Mouse (Mus musculus) hindbrain, embryonic 12.5 days (tissue): ENCODE data around the gene Eif2s2. TPM values are rescaled to one million over a fixed set of nuclear protein-coding genes. Genes with fewer than 3 reads are reported as not detected.

Experiments
- ATAC-seq: fragments of 200-750 bp; cut with Nextera tagmentation; 2 replicates; pipeline ENCODE4 v1.8.0; 2017; ENCODE audit warnings: moderate TSS enrichment; ENCODE audit not compliant: low FRiP score
- H3K27ac ChIP-seq: fragments of 300-500 bp; sonication (generic); 2 replicates; pipeline ENCODE4 v1.5.1; 2016; ENCODE audit warnings: mild to moderate bottlenecking
- H3K27me3 ChIP-seq: fragments of 300-500 bp; sonication (generic); 2 replicates; pipeline ENCODE4 v1.6.1; 2016; ENCODE audit warnings: mild to moderate bottlenecking
- H3K36me3 ChIP-seq: fragments of 300-500 bp; sonication (generic); 2 replicates; pipeline ENCODE4 v1.6.1; 2016; ENCODE audit warnings: mild to moderate bottlenecking
- H3K4me1 ChIP-seq: fragments of 300-500 bp; sonication (generic); 2 replicates; pipeline ENCODE4 v1.6.1; 2016
- H3K4me2 ChIP-seq: fragments of 300-500 bp; sonication (generic); replicated peaks from 2 replicates; pipeline ENCODE4 v1.6.1; 2016; ENCODE audit warnings: mild to moderate bottlenecking
- H3K4me3 ChIP-seq: fragments of 300-500 bp; sonication (generic); 2 replicates; pipeline ENCODE4 v1.5.1; 2016; ENCODE audit warnings: mild to moderate bottlenecking
- H3K9ac ChIP-seq: fragments of 300-500 bp; sonication (generic); 2 replicates; pipeline ENCODE4 v1.6.1; 2016; ENCODE audit warnings: mild to moderate bottlenecking, moderate library complexity
- H3K9me3 ChIP-seq: fragments of 300-500 bp; sonication (generic); replicated peaks from 2 replicates; pipeline ENCODE4 v1.6.1; 2016; ENCODE audit warnings: mild to moderate bottlenecking
- WGBS: fragments of 180-500 bp; shearing (Covaris S2); methylation state at CpG from one replicate; pipeline ENCODE4 v1.1.7; 2016; 5-methylcytosine and 5-hydroxymethylcytosine counted together
- polyA plus RNA-seq: library from polyadenylated mRNA; unstranded; fragments of >200 nt; fragmentation: Nextera tagmentation; extraction: Ambion mirVana; gene quantifications from 2 replicates; pipeline ENCODE4 v1.2.1, GENCODE M21; 2016

Gene Eif2s2
- polyA plus RNA-seq, 1 experiment from 2014 or later: 93.1 TPM

DNA sequence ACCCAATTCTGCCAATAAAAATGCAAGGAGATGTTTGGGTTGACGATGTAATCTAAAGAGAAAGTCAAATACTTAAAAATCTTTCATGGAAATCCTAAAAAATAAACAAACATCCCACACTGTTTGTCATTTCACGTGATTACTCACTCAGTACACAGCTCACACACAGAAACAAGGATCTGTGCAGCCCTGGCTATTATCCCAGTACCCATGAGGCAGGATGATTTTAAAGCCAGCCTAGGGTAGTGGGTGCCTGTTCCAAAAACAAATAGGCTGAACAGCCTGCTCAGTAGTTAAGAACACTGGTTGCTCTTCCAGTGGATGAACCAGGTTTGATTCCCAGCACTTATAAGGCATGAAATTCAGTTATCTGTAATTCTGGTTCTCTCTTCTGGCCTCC lies 16.1 kb downstream of the Eif2s2 start:
- WGBS: 95% methylated on average over 2 of the region's 2 CpGs

DNA sequence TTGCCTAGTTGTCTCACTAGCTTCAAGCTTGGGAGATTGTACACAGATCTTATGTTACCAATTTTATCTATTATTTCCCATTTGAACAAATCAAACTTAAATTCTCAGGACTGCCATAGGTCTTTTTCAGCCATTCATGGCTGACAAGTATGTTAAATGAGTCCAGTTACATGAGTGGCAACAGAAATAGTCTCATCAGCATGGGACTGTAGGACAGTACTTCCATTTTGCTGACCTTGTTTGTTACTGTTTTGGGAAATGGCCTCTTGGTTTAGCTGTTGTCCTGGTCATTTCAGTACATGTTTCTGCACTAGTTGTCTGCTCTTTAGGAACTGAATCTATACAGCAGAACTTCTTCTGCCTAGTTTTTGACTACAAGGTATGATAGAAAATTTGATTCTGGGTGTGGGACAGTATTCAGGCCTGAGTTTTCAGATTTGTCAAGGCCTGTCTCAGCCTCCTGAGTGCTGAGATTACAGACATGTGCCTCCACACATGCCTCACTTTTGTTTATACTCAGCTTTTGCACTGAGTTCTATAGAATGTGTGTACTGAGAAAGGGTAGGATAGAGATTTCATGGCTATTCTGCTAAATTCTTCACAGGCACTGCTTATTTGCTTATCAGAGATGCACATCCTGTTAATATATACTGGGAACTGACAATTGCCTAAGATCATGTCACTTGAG lies 22.6 kb downstream of the Eif2s2 start:
- Histone ChIP-seq H3K9ac (no peak overlapping the region), H3K27ac (no peak overlapping the region), H3K36me3 (peaks cover 80% of the 10 kb centered on the region), H3K9me3 (no peaks in the 10 kb centered on the region), H3K4me2 (no peak overlapping the region), H3K27me3 (no peaks in the 10 kb centered on the region), H3K4me3 (no peak overlapping the region), H3K4me1 (no peaks in the 10 kb centered on the region)
- no peak for ATAC-seq

More for the DNA sequence above, 16.1 kb downstream of the Eif2s2 start:
- Histone ChIP-seq H3K4me2 (no peak overlapping the region), H3K36me3 (peaks cover 52% of the 10 kb centered on the region), H3K27ac (no peak overlapping the region), H3K4me1 (no peaks in the 10 kb centered on the region), H3K27me3 (no peaks in the 10 kb centered on the region), H3K9me3 (no peaks in the 10 kb centered on the region), H3K4me3 (no peak overlapping the region), H3K9ac (no peak overlapping the region)
- ATAC-seq: no peak

DNA sequence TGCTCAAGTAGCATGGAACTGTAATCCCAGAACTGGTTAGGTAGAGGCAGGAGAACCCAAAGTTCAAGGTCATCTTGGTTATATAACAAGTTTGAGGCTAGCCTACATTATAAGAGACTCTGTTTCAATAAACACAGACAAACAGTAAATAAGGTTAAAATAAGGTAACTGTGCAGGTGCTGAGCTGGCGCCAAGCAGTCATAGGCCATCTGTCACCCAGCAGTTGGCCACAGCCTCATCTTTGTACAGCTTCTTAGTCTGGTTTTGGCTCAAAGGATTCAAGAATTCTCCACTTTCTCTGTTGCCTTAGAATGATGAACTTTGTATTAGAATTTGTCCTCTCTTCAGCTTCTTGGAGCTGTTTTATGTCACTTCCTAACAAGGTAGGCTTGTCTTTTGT lies 24.6 kb downstream of the Eif2s2 start:
- 95% methylated on average over 1 of the region's 1 CpGs for WGBS
- Histone ChIP-seq H3K9me3 (no peaks in the 10 kb centered on the region), H3K27me3 (no peaks in the 10 kb centered on the region), H3K4me3 (no peak overlapping the region), H3K9ac (no peak overlapping the region), H3K4me2 (no peak overlapping the region), H3K36me3 (peaks cover 86% of the 10 kb centered on the region), H3K4me1 (no peaks in the 10 kb centered on the region), H3K27ac (no peak overlapping the region)
- ATAC-seq: no peak

DNA sequence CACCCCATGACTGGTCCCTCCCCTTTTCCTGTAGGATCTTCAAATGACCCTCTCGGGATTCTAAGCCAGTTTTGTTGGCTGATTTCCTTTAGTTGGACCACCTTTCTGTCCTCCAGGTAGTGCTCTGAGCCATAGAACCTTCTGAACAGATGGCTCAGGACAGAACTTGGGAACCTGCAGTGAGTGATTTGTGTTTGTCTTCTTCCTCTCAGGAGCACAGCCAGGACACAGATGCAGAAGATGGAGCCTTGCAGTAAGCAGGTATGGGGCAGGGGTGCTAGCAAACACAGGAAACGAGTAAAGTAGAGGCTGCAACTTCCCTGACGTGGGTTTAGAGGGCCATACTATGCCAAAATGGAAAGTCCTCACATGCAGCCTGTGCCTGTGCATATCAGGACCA lies 27.0 kb downstream of the Eif2s2 start:
- 78% methylated on average over 3 of the region's 3 CpGs for WGBS
- H3K36me3 ChIP-seq: peaks cover 85% of the 10 kb centered on the region

DNA sequence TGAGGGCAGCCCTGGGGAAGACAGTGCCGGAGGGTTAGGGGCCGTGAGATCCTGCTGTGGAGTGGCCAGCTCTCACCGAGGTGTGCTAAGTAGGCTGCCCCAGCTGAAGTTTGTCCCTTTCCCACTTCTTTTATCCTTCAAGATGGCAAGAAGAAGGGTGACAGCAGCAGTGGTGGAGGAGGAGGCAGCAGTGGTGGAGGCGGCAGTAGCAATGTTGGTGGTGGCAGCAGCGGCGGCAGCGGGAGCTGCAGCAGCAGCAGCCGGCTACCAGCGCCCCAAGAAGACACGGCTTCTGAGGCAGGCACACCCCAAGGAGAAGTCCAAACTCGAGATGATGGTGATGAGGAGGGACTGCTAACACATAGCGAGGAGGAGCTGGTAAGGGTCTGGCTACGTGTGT lies 29.1 kb downstream of the Eif2s2 start:
- Histone ChIP-seq H3K4me2 (no peak overlapping the region), H3K4me3 (no peak overlapping the region), H3K9me3 (no peaks in the 10 kb centered on the region), H3K4me1 (no peaks in the 10 kb centered on the region), H3K36me3 (peaks cover 79% of the 10 kb centered on the region), H3K27me3 (no peaks in the 10 kb centered on the region), H3K9ac (no peak overlapping the region), H3K27ac (no peak overlapping the region)
- 94% methylated on average over 13 of the region's 13 CpGs for WGBS
- ATAC-seq: no peak

More for the DNA sequence above, 27.0 kb downstream of the Eif2s2 start:
- H3K4me3 ChIP-seq: no peak overlapping the region
- ATAC-seq: no peak
- no peaks in the 10 kb centered on the region for H3K4me1 ChIP-seq
- H3K27me3 ChIP-seq: no peaks in the 10 kb centered on the region
- no peak overlapping the region for H3K27ac ChIP-seq
- H3K9me3 ChIP-seq: no peaks in the 10 kb centered on the region
- H3K9ac ChIP-seq: no peak overlapping the region
- no peak overlapping the region for H3K4me2 ChIP-seq

DNA sequence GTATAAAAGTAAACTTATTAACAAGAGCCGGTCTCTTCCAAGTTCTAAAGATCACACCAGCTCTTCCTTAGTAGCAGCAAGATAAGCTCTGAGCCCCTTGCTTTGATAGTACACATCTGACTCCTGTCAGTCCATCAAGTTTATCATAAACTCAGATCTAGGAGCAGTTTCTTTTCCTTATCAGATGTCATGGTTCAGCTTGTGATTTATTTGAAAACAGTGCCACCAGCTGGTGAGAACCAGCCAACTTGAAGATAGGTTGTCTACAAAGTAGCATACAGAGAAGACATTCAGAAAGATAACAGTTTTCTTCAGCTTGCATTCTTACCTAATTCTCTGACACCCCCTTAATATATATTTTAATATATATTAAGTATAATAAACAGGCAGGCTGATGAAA lies 37.4 kb downstream of the Eif2s2 start:
- 0 out of 2 replicates have a peak, but pooled peaks cover 6% of the 10 kb centered on the region for H3K4me1 ChIP-seq
- H3K4me3 ChIP-seq: no peak overlapping the region
- H3K9ac ChIP-seq: no peak overlapping the region
- H3K4me2 ChIP-seq: no peak overlapping the region
- no peak for ATAC-seq
- no peaks in the 10 kb centered on the region for H3K9me3 ChIP-seq
- H3K36me3 ChIP-seq: peaks cover 28% of the 10 kb centered on the region
- WGBS: 90% methylated on average over 1 of the region's 1 CpGs
- H3K27ac ChIP-seq: no peak overlapping the region
- H3K27me3 ChIP-seq: no peaks in the 10 kb centered on the region

DNA sequence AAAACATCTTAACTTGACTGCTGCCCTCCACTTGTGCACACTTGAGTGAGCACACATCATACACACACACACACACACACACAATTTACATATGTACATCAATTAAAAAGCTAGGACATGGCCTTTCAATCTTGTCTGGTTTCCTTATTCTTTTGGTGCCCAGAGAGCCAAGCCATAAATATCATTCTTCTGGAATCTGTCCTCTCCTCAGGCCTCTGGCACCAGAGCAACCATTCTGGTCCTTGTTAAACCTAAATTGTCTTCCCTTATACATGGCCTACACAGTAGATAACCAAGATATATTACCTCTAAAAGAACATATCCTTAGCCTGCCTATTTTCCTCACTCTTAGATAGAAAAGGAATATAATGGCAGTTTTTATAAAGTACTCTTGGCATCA lies 44.6 kb downstream of the Eif2s2 start:
- Histone ChIP-seq H3K4me2 (no peak overlapping the region), H3K36me3 (no peaks in the 10 kb centered on the region), H3K9me3 (no peaks in the 10 kb centered on the region), H3K9ac (no peak overlapping the region), H3K4me1 (no peaks in the 10 kb centered on the region), H3K27me3 (no peaks in the 10 kb centered on the region), H3K4me3 (no peak overlapping the region), H3K27ac (no peak overlapping the region; the same call in 1 of the 2 replicates)
- no peak for ATAC-seq

DNA sequence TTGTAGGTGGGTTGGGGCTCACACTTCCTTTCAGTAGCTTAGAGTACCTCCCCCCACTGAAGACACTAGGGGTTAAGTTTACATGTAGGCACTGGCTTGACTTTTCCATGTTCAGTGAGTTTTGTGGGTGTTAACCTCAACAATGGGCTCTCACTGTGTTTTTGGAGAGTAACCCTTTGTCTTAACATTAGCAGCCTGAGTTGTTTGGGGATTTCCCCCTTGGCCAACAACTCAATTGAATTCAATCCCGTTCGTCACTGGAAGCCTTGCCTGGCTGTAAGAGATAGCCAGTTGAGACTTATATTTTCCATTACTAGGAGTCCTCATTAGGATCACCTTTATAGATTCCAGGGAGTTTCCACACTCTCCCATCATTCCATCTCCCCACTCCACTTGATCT lies 56.2 kb downstream of the Eif2s2 start:
- Histone ChIP-seq H3K9ac (no peak overlapping the region), H3K9me3 (peaks cover 20% of the 10 kb centered on the region; the same call in 1 of the 2 replicates), H3K27ac (no peak overlapping the region), H3K4me1 (peaks cover 4% of the 10 kb centered on the region), H3K4me3 (no peak overlapping the region), H3K4me2 (no peak overlapping the region), H3K27me3 (no peaks in the 10 kb centered on the region), H3K36me3 (peaks cover 5% of the 10 kb centered on the region; the same call in 1 of the 2 replicates)
- WGBS: 94% methylated on average over 2 of the region's 2 CpGs
- no peak for ATAC-seq

DNA sequence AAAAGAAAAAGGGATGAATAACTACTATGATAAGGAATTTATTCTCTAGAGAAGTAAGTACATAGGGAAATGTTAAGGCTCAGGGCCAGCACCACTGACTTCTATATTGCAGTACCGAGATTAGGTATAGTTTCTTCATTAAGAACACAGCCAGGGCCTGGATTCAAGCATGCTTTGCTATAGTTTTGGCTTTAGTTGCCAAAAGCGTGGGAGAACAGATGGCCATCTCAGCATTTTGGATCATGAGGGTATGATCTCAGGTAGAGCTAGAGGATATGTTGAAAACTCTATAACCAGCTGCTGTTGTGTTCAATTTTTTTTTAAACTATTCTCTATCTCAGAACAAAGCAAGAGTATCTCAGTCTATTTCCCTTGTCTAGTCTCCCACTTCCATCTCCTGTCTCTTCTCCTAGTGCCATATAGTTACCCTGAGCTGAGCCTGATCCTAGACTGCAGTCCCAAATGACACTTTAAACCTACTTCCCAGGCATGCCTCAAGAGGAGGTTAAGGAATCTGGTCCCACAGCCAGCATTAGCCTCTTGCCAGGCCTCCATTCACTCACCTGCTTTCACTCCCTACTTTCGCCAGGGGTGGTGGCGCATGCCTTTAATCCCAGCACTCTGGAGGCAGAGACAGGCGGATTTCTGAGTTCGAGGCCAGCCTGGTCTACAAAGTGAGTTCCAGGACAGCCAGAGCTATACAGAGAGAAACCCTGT lies 58.4 kb downstream of the Eif2s2 start:
- Histone ChIP-seq H3K36me3 (peaks cover 5% of the 10 kb centered on the region; the same call in 1 of the 2 replicates), H3K4me3 (no peak overlapping the region), H3K4me1 (peaks cover 6% of the 10 kb centered on the region), H3K27me3 (no peaks in the 10 kb centered on the region), H3K27ac (no peak overlapping the region), H3K9me3 (peaks cover 13% of the 10 kb centered on the region; the same call in 1 of the 2 replicates), H3K4me2 (no peak overlapping the region), H3K9ac (no peak overlapping the region)
- ATAC-seq: no peak
- WGBS: 97% methylated on average over 6 of the region's 6 CpGs

DNA sequence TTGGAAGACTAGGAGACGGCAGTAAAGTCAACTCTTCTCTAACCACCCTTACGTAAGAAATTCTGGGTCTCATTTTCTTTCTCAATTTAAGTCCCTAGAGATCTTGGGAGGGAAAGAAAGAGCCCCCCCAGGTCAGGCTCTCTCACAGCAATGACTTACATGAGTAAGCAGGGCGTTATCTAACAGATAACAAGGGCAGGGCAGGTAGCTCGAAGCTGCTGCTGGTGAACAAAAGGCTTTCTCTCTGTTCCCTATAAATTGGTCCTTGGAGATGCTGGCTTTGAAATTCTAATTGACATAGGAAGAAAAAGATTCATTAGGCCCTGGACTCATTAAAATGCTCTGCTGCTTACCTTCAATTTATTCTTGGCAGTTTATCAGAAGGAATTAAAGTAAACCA lies 60.3 kb downstream of the Eif2s2 start:
- H3K4me3 ChIP-seq: no peak overlapping the region
- no peak overlapping the region for H3K27ac ChIP-seq
- no peak for ATAC-seq
- H3K4me2 ChIP-seq: no peak overlapping the region
- H3K9me3 ChIP-seq: 0 out of 2 replicates have a peak, but pooled peaks cover 6% of the 10 kb centered on the region
- H3K4me1 ChIP-seq: peaks cover 6% of the 10 kb centered on the region
- 65% methylated on average over 4 of the region's 4 CpGs for WGBS
- no peaks in the 10 kb centered on the region for H3K36me3 ChIP-seq
- H3K27me3 ChIP-seq: no peaks in the 10 kb centered on the region
- no peak overlapping the region for H3K9ac ChIP-seq

DNA sequence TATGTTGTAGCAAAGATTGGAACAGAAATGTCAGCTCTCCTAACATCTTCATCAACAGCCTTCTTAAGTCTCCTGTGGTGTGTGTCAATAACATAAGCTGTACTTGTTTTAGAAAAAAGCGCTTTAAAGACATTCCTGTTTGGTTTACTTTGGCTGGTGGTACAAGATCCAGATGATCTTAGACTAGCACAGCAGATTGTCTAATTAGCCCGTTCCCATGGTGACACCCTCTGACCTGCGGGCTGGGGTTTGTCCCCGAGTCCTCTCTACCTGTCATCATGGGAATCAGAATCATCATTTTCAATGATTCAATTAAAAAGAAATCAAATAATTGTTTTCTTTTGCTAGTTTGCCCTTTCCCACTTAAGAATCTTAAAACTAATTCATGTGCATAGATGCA lies 65.2 kb downstream of the Eif2s2 start:
- Histone ChIP-seq H3K36me3 (no peaks in the 10 kb centered on the region), H3K4me2 (no peak overlapping the region), H3K4me1 (peaks cover 5% of the 10 kb centered on the region), H3K4me3 (no peak overlapping the region), H3K27me3 (no peaks in the 10 kb centered on the region), H3K9me3 (no peaks in the 10 kb centered on the region), H3K27ac (no peak overlapping the region), H3K9ac (no peak overlapping the region)
- ATAC-seq: no peak
- 71% methylated on average over 4 of the region's 4 CpGs for WGBS

DNA sequence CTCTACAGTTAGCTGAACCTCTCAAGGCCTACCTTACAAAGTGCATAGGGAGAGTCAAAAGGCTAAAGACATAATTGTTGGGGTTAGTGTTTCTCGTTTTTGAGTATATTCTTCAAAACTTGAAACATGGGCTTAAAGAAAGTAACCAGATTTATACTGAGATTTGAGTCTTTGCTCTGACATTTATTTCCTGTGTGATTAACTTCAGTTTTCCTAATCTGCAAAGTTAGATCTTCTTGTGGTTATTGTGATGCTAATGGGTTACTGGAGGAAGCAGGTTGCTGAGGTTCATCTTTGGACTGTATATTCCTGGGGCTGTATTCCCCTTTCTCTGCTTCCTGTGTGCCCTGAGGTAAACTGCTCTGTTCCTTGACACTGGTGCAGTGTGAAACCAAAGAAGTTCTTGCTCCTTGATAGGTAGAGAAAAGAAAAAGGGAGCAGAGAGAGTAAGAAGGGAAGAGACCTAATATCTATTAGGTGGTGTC lies 66.6 kb downstream of the Eif2s2 start:
- Histone ChIP-seq H3K27me3 (no peaks in the 10 kb centered on the region), H3K9me3 (no peaks in the 10 kb centered on the region), H3K36me3 (no peaks in the 10 kb centered on the region), H3K4me1 (0 out of 2 replicates have a peak, but pooled peaks cover 2% of the 10 kb centered on the region), H3K4me3 (no peak overlapping the region), H3K9ac (no peak overlapping the region), H3K27ac (no peak overlapping the region), H3K4me2 (no peak overlapping the region)
- WGBS: 87% methylated on average over 1 of the region's 1 CpGs
- ATAC-seq: no peak
